Mouse (Mus musculus): ENCODE data around the gene Adgrv1.
"Not testable (repeated sequence)": the region's sequence is repeated elsewhere in the genome, so short reads cannot be mapped to it uniquely, and the experiment has no call there.

Gene Adgrv1

GRCm38 (mm10) chr13:81632720-81633415, at the start of gene Adgrv1:
Gene Adgrv1, minus strand, starts transcription at chr13:81633154.
- peak; percentile 75 to 82 for DNase-seq

GRCm38 (mm10) chr13:81675333-81675732, 42.4 kb upstream of the Adgrv1 start:
- no peak for DNase-seq

- no peak for DNase-seq
These were observed 34.8 kb upstream of the Adgrv1 start for GRCm38 (mm10) chr13:81667713-81668112.

GRCm38 (mm10) chr13:81664331-81664698, 31.4 kb upstream of the Adgrv1 start:
- DNase-seq, result peak; percentile 58 to 71

- DNase-seq, result peak; percentile 47 to 49
These were observed 30.8 kb upstream of the Adgrv1 start for GRCm38 (mm10) chr13:81663566-81664330.

- no peak for DNase-seq
These were observed 25.2 kb upstream of the Adgrv1 start for GRCm38 (mm10) chr13:81658053-81658752.

- DNase-seq, result peak; percentile 95 to 97
These were observed 24.5 kb upstream of the Adgrv1 start, which contains the start of gene Lysmd3 for GRCm38 (mm10) chr13:81657351-81658052. Gene Lysmd3, plus strand, starts transcription at chr13:81657663.

- no peak for DNase-seq
These were observed 24.0 kb upstream of the Adgrv1 start for GRCm38 (mm10) chr13:81657008-81657350.

GRCm38 (mm10) chr13:81656091-81656850, 23.3 kb upstream of the Adgrv1 start:
- peak in 1 of 2 experiments; percentile 15 for DNase-seq

- not testable (repeated sequence) for DNase-seq
These were observed 17.4 kb upstream of the Adgrv1 start for GRCm38 (mm10) chr13:81650382-81650781.

GRCm38 (mm10) chr13:81646348-81646747, 13.4 kb upstream of the Adgrv1 start:
- DNase-seq, result no peak

- no peak for DNase-seq
These were observed 11.2 kb upstream of the Adgrv1 start for GRCm38 (mm10) chr13:81644047-81644565.

GRCm38 (mm10) chr13:81642491-81643149, 9.7 kb upstream of the Adgrv1 start:
- DNase-seq, result no peak

- peak; percentile 48 to 68 for DNase-seq
These were observed 8.5 kb upstream of the Adgrv1 start for GRCm38 (mm10) chr13:81641289-81642045.

- no peak for DNase-seq
These were observed 7.9 kb upstream of the Adgrv1 start for GRCm38 (mm10) chr13:81640881-81641280.

GRCm38 (mm10) chr13:81639624-81640023, 6.7 kb upstream of the Adgrv1 start:
- DNase-seq, result no peak

- no peak for DNase-seq
These were observed 2.4 kb downstream of the Adgrv1 start for GRCm38 (mm10) chr13:81630566-81630965.

GRCm38 (mm10) chr13:81629395-81629794, 3.6 kb downstream of the Adgrv1 start:
- no peak for DNase-seq

GRCm38 (mm10) chr13:81628631-81629190, 4.2 kb downstream of the Adgrv1 start:
- DNase-seq, result no peak

- DNase-seq, result not testable (repeated sequence)
These were observed 5.1 kb downstream of the Adgrv1 start for GRCm38 (mm10) chr13:81627861-81628260.
